Mouse (Mus musculus) natural killer cell, adult 2 months (primary cell): ENCODE results near the gene Gpr89.

ENCODE experiments used
- DNase-seq, 2 experiments: peaks; one replicate each; pipeline ENCODE4 v3.0.0; 2022; ENCODE audit warnings: low spot score in 2 of 2

Gpr89 gene

GRCm38 (mm10) chr3:96870270-96870669 is 34.9 kb downstream of the Gpr89 start:
- no peak for DNase-seq

DNA sequence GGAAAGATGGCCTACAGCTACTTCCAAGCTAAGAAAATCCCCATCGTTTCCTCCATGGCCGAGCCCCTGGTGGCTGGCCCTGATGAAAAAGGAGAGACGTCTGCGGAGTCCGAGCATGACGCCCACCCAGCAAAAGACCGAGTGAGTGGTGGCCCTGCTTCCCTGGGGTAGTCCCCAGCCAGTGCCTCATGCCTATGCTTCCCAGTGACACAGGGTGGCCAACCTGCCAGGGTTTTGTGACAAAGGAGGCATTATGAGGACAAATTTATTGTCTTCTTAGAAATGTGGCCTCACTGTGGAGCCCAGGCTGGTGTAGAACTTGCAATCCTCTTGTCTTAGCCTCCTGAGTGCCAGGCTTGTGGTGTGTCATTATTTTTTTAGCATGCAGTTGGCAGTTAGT is 36.1 kb downstream of the Gpr89 start:
- no peak for DNase-seq

- no peak for DNase-seq
These were observed 36.6 kb downstream of the Gpr89 start for GRCm38 (mm10) chr3:96868566-96868965.

- DNase-seq: no peak
These were observed 37.3 kb downstream of the Gpr89 start for GRCm38 (mm10) chr3:96867863-96868262.

GRCm38 (mm10) chr3:96860498-96860897 is 44.6 kb downstream of the Gpr89 start:
- DNase-seq: no peak

- DNase-seq: no peak
These were observed 49.3 kb downstream of the Gpr89 start for GRCm38 (mm10) chr3:96855833-96856232.

- no peak for DNase-seq
These were observed 50.8 kb downstream of the Gpr89 start for GRCm38 (mm10) chr3:96854376-96854775.

- no peak for DNase-seq
These were observed 52.6 kb downstream of the Gpr89 start for GRCm38 (mm10) chr3:96852561-96852960.

DNA sequence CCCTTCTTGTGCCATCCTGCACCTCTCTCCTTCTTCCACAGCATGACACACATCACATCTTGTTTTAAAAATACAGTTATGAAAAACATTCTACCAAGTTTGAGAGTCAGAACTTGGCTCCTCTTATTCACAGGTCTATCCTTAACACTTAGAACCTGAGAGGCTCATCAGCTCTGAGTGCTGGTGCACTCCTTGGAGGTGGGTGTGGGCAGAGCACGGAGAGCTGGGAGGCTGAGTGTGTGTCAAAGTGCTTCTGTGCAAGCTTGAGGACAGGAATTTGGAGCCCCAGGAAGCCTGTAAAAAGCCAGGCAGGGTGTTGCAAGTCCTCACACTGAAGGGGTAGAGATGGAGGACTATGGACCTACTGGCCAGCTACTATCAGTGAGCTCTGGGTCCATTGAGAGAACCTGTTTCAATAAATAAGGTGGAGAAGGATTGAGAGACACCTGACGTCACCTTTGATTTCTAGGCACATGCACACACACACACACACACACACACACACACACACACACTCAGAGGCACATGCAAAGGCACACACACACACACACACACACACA is 55.9 kb downstream of the Gpr89 start:
- no peak for DNase-seq

DNA sequence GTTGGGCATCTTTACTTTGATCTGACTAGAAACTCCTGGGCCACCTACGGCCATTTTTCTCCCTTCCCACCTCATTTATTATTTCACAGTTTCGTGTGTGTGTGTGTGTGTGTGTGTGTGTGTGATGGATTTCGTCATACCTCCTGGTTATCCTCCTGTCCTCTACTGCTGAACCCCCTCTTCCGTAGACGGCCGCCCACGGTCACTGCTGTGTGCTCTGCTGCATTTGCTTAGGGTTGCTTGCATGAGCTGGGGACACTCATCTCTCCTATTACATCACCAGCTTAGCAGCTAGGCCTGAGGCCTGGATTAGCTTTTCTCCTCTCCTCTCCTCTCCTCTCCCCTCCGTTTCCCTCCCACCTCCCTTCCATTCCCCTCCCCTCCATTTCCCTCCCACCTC is 56.7 kb downstream of the Gpr89 start:
- no peak for DNase-seq

DNA sequence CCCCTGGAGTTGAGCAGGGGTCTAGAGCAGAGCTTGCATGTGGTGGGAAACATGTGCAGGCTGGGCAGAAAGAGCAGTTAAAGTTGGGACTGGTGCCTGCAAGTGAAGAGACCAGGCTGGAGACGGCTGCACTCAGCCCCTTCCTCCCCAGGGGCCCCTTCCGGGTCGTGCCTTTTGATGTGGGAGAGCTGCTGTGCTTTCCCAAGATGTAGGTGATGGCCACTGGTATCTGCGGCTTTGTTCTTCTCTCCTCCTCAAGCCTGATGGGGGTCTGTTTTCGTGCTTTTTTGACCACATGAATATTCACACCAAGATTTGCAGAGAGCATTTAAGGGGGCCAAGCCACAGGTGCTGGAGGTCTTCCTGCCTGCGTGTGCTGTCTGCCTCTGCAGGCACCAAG is 57.5 kb downstream of the Gpr89 start:
- DNase-seq: peak; percentile 68 to 81

DNA sequence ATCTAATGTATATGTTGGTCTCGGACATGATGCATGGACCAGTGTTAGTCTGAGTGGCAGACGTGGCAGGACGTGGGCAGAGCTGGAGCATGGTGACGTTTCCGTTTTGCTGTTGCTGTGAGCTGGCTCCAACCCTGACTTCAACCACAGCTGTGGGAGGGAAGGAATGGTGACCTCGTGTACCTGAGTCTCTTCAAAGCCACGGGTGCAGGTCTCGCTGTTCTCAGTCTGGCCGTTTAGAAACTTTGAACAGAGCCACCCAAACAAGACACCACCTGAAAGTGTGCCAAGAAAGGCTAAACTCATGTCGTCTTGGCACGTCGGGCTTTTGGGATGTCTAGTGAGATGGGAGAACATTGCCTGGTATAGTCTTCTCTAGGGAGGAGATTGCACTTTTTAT is 58.2 kb downstream of the Gpr89 start:
- peak; percentile 23 to 32 for DNase-seq

DNA sequence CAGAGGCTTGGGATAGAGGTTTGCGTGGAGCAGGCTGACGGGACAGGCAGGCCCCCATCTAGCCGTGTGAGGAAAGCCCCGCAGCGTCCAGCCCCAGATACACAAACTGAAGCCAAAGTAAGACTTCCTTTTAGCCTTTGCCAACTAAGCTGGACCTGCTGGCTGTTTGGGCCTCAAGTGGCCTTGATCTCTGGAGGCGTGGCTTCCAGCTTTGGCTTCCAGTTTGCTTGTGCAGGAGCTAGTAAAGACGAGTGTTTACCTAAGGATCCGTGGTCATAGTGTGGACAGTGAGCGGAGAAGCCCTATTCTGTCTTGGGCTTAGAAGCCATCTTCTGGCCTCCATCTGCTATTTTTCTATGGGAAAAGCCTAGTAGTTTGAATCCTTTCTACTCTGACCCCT is 59.3 kb downstream of the Gpr89 start:
- DNase-seq: no peak

DNA sequence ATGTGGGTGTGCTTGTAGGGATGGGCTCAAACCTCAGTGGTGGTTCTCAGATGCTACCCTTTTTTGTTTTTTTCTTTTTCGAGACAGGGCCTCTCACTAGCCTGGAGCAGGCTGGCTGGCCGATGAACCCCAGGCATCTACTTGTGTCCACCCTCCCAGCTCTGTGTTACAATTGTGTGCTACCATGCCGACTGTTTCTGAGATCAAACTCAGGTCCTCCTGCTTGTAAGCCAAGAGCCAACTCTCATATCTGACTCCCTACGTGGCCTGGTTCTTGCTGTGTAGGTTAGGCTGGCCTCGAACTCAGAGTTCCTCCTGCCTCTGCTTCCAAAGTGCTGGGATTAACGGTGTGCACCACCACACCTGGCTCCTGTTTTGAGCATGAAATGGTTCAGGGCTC is 60.0 kb downstream of the Gpr89 start:
- no peak for DNase-seq

GRCm38 (mm10) chr3:96838996-96839645 is 66.0 kb downstream of the Gpr89 start:
- no peak for DNase-seq

DNA sequence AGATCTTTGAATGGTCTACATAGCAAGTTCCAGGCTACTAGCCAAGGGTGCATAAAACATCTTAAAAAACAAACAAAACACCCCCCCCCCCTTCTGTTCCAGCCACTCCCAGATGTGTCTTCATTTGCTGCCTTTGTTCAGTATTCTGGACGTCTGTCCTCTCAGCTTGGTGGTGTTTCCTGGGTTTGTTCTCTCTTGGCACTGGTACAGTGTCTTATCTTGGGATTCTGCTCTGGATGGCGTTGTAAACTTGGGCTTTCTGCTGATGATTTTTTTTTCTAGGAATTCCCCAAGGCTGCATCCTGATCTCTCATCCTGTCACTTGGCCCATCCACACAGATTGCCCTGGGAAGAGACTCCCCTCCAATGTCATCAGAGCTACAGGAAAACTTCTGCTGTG is 68.7 kb downstream of the Gpr89 start:
- no peak for DNase-seq

DNA sequence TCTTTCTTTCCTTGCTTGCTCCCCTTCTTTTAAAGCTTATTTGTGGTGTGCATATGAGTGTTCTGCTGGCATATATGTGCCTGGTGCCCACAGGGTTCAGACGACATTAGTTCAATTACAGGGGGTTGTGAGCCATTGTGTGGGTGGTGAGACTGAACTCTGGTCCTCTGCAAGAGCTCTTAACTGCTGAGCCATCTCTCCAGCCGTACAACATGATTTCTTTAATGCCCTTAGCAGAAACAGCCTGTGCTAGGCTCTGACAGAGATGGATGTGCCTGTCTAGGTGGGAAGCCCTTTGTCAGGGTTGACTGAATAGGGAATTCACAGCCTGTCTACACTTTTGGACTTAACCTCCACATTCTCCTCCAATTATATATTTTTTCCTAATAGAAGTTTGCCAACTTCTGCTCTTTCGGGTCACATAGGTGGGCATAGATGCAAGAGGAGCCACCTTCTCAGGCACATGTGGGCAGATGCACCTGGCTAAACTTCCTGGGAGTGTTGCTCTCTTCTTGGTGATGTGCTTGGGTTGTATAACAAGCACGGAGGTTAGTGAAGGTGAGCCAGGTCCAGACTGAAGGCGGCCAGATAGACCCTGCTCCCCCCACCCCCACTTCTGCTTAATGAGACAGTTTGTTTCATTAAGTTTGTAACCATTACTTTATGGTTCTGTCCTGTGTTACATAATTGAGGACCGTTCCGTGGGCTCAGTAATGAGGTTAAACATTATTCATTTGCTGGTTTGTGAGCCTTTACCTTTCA is 70.4 kb downstream of the Gpr89 start:
- no peak for DNase-seq

GRCm38 (mm10) chr3:96832930-96833329 is 72.2 kb downstream of the Gpr89 start:
- DNase-seq: no peak

- DNase-seq: no peak
These were observed 75.3 kb downstream of the Gpr89 start for GRCm38 (mm10) chr3:96829856-96830255.

DNA sequence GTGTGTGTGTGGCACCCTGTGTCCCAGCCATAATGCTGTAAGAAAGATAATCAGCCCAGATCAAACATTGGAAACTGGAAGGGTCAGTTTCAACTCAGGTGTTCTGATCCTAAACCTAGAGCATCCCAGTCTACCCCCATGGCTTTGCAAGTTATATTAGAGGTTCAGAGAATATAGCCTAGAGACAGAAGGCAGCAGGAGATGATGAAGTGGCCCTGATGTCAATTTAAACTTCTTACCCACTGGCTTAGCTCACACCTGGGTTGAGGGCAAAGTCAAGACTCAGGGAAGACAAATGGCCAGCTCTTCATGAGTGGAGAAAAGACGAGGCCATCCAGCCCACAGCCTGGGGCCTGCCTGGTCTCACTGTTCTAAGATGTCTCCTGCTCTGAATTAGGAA is 76.2 kb downstream of the Gpr89 start, which contains the start of the genes Pdzk1 and Cd160:
Gene Pdzk1 (plus strand): TSS at position 301 of the 400 bp plus-strand sequence.
Gene Cd160 (minus strand): TSS at position 368 of the 400 bp plus-strand sequence.
- DNase-seq: no peak

- DNase-seq: no peak
These were observed 76.8 kb downstream of the Gpr89 start for GRCm38 (mm10) chr3:96828308-96828864.

DNA sequence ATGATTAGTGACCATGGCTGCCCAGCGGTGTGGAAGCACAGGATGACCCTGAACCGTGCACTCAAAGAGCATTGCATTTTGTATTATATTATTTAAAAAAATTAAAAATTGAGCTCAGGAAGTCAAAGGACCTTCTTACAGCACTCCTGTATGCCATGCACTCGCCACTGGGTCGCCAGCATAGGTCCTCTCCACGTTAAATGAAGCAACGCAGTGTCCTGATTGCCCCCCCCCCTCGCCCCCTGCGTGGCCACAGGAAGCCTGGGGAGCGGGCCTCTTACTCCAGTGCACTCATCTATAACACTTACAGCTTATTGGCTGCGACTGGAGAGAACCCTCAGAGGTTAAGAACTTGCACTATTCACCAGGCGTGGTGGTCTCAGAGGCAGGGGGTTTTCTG is 79.9 kb downstream of the Gpr89 start:
- DNase-seq: no peak

DNA sequence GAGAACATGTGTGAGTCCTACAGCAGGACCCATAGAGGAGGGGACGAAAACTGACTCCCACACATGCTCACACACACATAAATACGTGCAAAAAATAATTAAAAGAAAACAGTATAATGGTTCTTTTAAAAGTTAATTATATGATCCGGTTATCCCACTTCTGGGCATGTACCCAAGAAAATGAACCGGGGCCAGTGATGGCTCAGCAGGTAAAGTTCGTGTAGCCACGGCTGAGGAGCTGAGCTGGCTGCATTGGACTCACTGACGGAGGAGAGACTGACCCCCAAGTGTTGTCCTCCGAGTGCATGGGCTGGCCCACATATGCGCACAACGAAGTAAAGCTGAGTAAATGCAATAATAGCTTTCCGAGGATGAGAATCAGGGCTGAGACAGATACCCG is 80.5 kb downstream of the Gpr89 start:
- no peak for DNase-seq
